8 mouse cellular contexts compared by ENCODE assay signal in genomic region chr4:154927899-154928337, GRCm38 (mm10). TPM values are rescaled to one million over a fixed set of nuclear protein-coding genes. Genes with fewer than 3 reads are reported as not detected.
DNase-seq lines count a peak whose midpoint lies in the region; ATAC-seq lines count a peak whose summit lies in the region.

No protein-coding gene starts in this region.

- no peaks in the 10 kb centered on the region for H3K9me3 ChIP-seq in heart, embryonic 11.5 days (replicated peaks; ENCODE audit: control insufficient read depth, low read length)

- 47% methylated on average over 5 of the region's 5 CpGs for WGBS in heart, embryonic 11.5 days (ENCODE audit: insufficient replicate concordance)

- peak overlapping the region; percentile 65 for H3K9ac ChIP-seq in heart, embryonic 11.5 days (ENCODE audit: low read depth, low read length)

- H3K4me1 ChIP-seq in heart, embryonic 11.5 days (ENCODE audit: control insufficient read depth, insufficient read depth, low read length): peaks cover 13% of the 10 kb centered on the region

- peak overlapping the region; percentile 57 for H3K4me2 ChIP-seq in heart, embryonic 11.5 days

- no peaks in the 10 kb centered on the region for H3K27me3 ChIP-seq in heart, embryonic 11.5 days (ENCODE audit: control insufficient read depth, insufficient read depth, low read length)

- ATAC-seq in heart, embryonic 11.5 days (replicated peaks; ENCODE audit: insufficient number of reproducible peaks, low FRiP score, low TSS enrichment): peak; percentile 50
- peak; percentile 36 for ATAC-seq in megakaryocyte, adult 5-6 weeks (ENCODE audit: poor library complexity, severe bottlenecking)

- peak; percentile 76 for DNase-seq in 416B (ENCODE audit: low read depth)
- DNase-seq in T-cell, adult 2 months (ENCODE audit: low spot score): peak; percentile 61
- DNase-seq in kidney, postnatal 25 days: peak; percentile 40 to 72
- DNase-seq in frontal cortex, postnatal 25 days (ENCODE audit: low spot score in 2 of 2): no peak
- no peak for DNase-seq in Muller cell, postnatal 12 days (ENCODE audit: inconsistent ontology term)
- no peak for DNase-seq in urinary bladder, postnatal 25 days (ENCODE audit: low spot score)

- H3K4me3 ChIP-seq in heart, embryonic 11.5 days (ENCODE audit: low read depth, low read length): peak overlapping the region; percentile 38

- H3K27ac ChIP-seq in heart, embryonic 11.5 days (ENCODE audit: low read depth, low read length): peak overlapping the region; percentile 85

- no peaks in the 10 kb centered on the region for H3K36me3 ChIP-seq in heart, embryonic 11.5 days (ENCODE audit: control insufficient read depth, insufficient read depth, low read length)

RNA-seq across cellular contexts. Expression of gene Tnfrsf14, which starts 0.4 kb away (rescaled TPM):
- 3.0 and 4.4 TPM in 2 replicates for polyA plus RNA-seq in heart, embryonic 11.5 days (2014; fragmentation: Nextera tagmentation; extraction: Ambion mirVana)
- 87.1 and 142 TPM in 2 replicates for total RNA-seq in megakaryocyte, adult 5-6 weeks (2015)
- 67.2 and 77.3 TPM in 2 replicates for total RNA-seq in megakaryocyte, adult 5-6 weeks (2017)

RNA-seq across cellular contexts. Expression of gene Fam213b, which starts 29.0 kb away (rescaled TPM):
- polyA plus RNA-seq in heart, embryonic 11.5 days (2014; fragmentation: Nextera tagmentation; extraction: Ambion mirVana): 26.4 and 29.6 TPM in 2 replicates
- total RNA-seq in megakaryocyte, adult 5-6 weeks (2015): 8.8 and 9.1 TPM in 2 replicates
- total RNA-seq in megakaryocyte, adult 5-6 weeks (2017): 5.5 and 6.6 TPM in 2 replicates

RNA-seq across cellular contexts. Expression of gene Hes5, which starts 32.8 kb away (rescaled TPM):
- polyA plus RNA-seq in heart, embryonic 11.5 days (2014; fragmentation: Nextera tagmentation; extraction: Ambion mirVana): 0.56 TPM in 1 of 2 replicates, not detected in the other
- total RNA-seq in megakaryocyte, adult 5-6 weeks (2015): 0.25 and 0.27 TPM in 2 replicates
- total RNA-seq in megakaryocyte, adult 5-6 weeks (2017): not detected in 2 replicates

RNA-seq across cellular contexts. Expression of gene Pank4, which starts 36.0 kb away (rescaled TPM):
- polyA plus RNA-seq in heart, embryonic 11.5 days (2014; fragmentation: Nextera tagmentation; extraction: Ambion mirVana): 40.6 and 45.0 TPM in 2 replicates
- 28.8 and 36.1 TPM in 2 replicates for total RNA-seq in megakaryocyte, adult 5-6 weeks (2015)
- 19.1 and 27.0 TPM in 2 replicates for total RNA-seq in megakaryocyte, adult 5-6 weeks (2017)

RNA-seq across cellular contexts. Expression of gene Mmel1, which starts 58.5 kb away (rescaled TPM):
- polyA plus RNA-seq in heart, embryonic 11.5 days (2014; fragmentation: Nextera tagmentation; extraction: Ambion mirVana): 0.23 and 0.82 TPM in 2 replicates
- total RNA-seq in megakaryocyte, adult 5-6 weeks (2015): 0.25 TPM in 1 of 2 replicates, not detected in the other
- not detected in 2 replicates for total RNA-seq in megakaryocyte, adult 5-6 weeks (2017)

Comparison
In these comparisons a context has a peak if more than half of its experiments do, and no peak if none do; other contexts are left out.
1. DNase-seq: peak in 416B (single experiment), T-cell, adult 2 months (single experiment) and kidney, postnatal 25 days (2 of 2); none in frontal cortex, postnatal 25 days (0 of 2), Muller cell, postnatal 12 days (single experiment) and urinary bladder, postnatal 25 days (single experiment).